Mouse (Mus musculus): ENCODE results near the gene Ddi2.

DNA sequence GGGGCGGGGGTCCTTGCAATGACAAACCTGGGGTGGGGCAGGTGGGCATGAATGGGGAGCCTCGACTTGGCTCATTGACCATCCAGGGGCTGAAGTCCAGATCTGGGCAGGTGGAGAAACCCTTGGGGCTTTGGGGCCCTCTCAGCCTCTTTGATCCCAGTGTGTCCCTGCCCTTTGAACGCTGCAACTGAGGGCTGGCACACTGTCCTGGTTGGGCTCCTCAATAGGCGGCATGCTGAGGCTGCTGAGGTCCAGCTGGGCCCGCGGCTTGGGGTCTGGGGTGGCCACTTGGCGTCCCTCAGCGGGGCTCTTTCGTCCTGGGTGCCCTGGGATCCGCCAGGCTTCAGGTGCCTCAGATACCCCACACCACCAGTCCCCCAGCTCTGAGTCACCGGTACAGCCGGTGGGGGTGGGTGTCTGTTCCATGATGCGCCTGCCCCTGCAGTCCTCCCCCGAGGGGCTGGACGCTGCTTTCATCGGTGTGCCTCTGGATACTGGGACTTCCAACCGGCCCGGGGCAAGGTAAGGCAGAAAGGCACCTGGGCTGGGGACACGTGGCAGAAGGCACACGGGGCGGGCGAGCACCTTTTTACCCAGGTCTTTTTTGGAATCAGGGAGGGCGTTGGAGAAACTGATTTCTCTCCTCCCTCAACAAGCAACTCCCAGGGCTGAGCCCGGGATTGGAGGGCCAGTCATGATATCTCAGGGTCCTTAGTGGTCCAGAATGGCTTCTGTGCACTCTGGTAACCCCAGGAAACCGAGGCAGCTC, 23.5 kb upstream of the Ddi2 start, which contains the start of gene Agmat:
- TF ChIP-seq CTCF (IDR thresholded peaks at IDR 0.05) (no peak), EP300 (IDR thresholded peaks at IDR 0.05) (no peak)

Data from lung, postnatal 0 days (tissue).